In the genomic region with DNA sequence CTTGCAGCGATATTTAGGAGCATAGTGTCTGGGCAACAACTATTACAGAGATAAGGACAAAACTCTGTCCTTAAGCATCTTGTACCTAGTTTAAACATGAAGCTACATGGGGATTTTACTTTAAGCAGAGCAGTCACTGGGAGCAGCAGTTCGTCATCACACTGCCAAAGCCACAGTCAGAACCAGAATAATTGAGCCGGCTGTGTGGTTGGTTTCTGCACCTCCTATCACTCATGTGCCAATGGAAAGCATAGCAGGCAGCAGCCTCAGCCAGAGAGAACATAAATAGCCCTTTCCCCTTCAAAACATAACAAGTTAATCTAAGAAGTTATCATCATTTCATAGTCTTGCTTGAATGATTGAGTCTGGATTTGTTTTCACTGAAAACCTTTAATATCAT, we compare ENCODE assay signal across 30 mouse cellular contexts.
DNase-seq lines count a peak whose midpoint lies in the region; ATAC-seq lines count a peak whose summit lies in the region.
"Had no signal": no experiment of that assay in that cellular context is flagged by ENCODE, and none has a peak within 500 bp of the region (broad histone marks: within the 10 kb centered on the region; RNA-seq: fewer than 3 reads in every experiment).

No protein-coding gene starts in this region.

- no peak for DNase-seq in cerebellum, adult 9-10 months
- DNase-seq in embryonic facial prominence, embryonic 14.5 days (ENCODE audit: low spot score) = peak; percentile 11
- no peak for DNase-seq in embryonic facial prominence, embryonic 10.5 days (ENCODE audit: low spot score)
- DNase-seq in heart, postnatal 10 days = peak; percentile 3 to 4
- no peak for DNase-seq in heart, adult 8-10 months (ENCODE audit: low spot score)
- peak; percentile 34 to 52 for DNase-seq in cerebellum, postnatal 25 days
- DNase-seq in thymus, adult 18-20 months = no peak
- DNase-seq: adrenal gland, postnatal 14 days; gastrocnemius, postnatal 14 days; kidney, adult 8-10 months; kidney, postnatal 10 days; layer of hippocampus, adult 9-11 months; liver, embryonic 13.5 days; lung, adult 18-20 months; lung, postnatal 4 days; right cerebral cortex, adult 18-20 months; spleen, adult 18-20 months; thymus, postnatal 25 days had no signal

- ATAC-seq in cerebellum, adult (ENCODE audit: insufficient number of reproducible peaks, low FRiP score, low TSS enrichment) = 0 out of 2 replicates have a peak, but pooled peaks have one; percentile 58
- no peak for ATAC-seq in embryonic facial prominence, embryonic 14.5 days (ENCODE audit: low read depth)
- ATAC-seq: forebrain, embryonic 15.5 days; intestine, embryonic 16.5 days; lung, postnatal 0 days had no signal

- no peaks in the 10 kb centered on the region for H3K4me1 ChIP-seq in embryonic facial prominence, embryonic 14.5 days (ENCODE audit: control insufficient read depth, insufficient read depth, low read length)
- no peaks in the 10 kb centered on the region; the same call in 1 of the 2 replicates for H3K4me1 ChIP-seq in embryonic facial prominence, embryonic 10.5 days
- H3K4me1 ChIP-seq: forebrain, embryonic 15.5 days; limb, embryonic 10.5 days; limb, embryonic 15.5 days; liver, embryonic 13.5 days; megakaryocyte, embryonic 14.5 days; midbrain, embryonic 12.5 days; neural tube, embryonic 12.5 days had no signal

- no peak overlapping the region for H3K4me3 ChIP-seq in embryonic facial prominence, embryonic 14.5 days (ENCODE audit: low read depth, low read length)
- H3K4me3 ChIP-seq in embryonic facial prominence, embryonic 10.5 days = no peak overlapping the region
- H3K4me3 ChIP-seq: forebrain, embryonic 15.5 days; heart, embryonic 10.5 days; limb, embryonic 10.5 days; limb, embryonic 15.5 days; liver, embryonic 13.5 days; megakaryocyte, embryonic 14.5 days; midbrain, embryonic 12.5 days; myocyte; neural tube, embryonic 12.5 days had no signal

- no peaks in the 10 kb centered on the region for H3K36me3 ChIP-seq in embryonic facial prominence, embryonic 14.5 days (ENCODE audit: control insufficient read depth, insufficient read depth, low read length)
- H3K36me3 ChIP-seq in embryonic facial prominence, embryonic 10.5 days (replicated peaks) = no peaks in the 10 kb centered on the region
- H3K36me3 ChIP-seq: forebrain, embryonic 15.5 days; heart, embryonic 10.5 days; limb, embryonic 10.5 days; limb, embryonic 15.5 days; liver, embryonic 13.5 days; midbrain, embryonic 12.5 days; neural tube, embryonic 12.5 days had no signal

- no peak overlapping the region for H3K9ac ChIP-seq in embryonic facial prominence, embryonic 14.5 days (ENCODE audit: low read depth, low read length)
- H3K9ac ChIP-seq: forebrain, embryonic 15.5 days; limb, embryonic 15.5 days; liver, embryonic 13.5 days; midbrain, embryonic 12.5 days; neural tube, embryonic 12.5 days had no signal

- 61% methylated on average over 3 of the region's 3 CpGs for WGBS in embryonic facial prominence, embryonic 14.5 days
- WGBS in embryonic facial prominence, embryonic 10.5 days = 82% methylated on average over 3 of the region's 3 CpGs

- H3K27ac ChIP-seq in embryonic facial prominence, embryonic 14.5 days (replicated peaks; ENCODE audit: low read depth, low read length) = no peak overlapping the region
- H3K27ac ChIP-seq in embryonic facial prominence, embryonic 10.5 days (replicated peaks) = no peak overlapping the region
- H3K27ac ChIP-seq: forebrain, embryonic 15.5 days; heart, embryonic 10.5 days; limb, embryonic 10.5 days; limb, embryonic 15.5 days; liver, embryonic 13.5 days; midbrain, embryonic 12.5 days; neural tube, embryonic 12.5 days had no signal

- H3K27me3 ChIP-seq in embryonic facial prominence, embryonic 14.5 days (replicated peaks; ENCODE audit: control insufficient read depth, insufficient read depth, low read length) = no peaks in the 10 kb centered on the region
- H3K27me3 ChIP-seq in embryonic facial prominence, embryonic 10.5 days (replicated peaks; ENCODE audit: low read depth, poor library complexity, severe bottlenecking) = no peaks in the 10 kb centered on the region
- H3K27me3 ChIP-seq: CH12.LX; forebrain, embryonic 15.5 days; limb, embryonic 15.5 days; liver, embryonic 13.5 days; megakaryocyte, embryonic 14.5 days; midbrain, embryonic 12.5 days; neural tube, embryonic 12.5 days had no signal

- intact Hi-C loops in heart, postnatal 10 days (cut with DNase I) = no loop called here

- H3K9me3 ChIP-seq in embryonic facial prominence, embryonic 14.5 days (ENCODE audit: control insufficient read depth, low read length) = no peaks in the 10 kb centered on the region
- H3K9me3 ChIP-seq in embryonic facial prominence, embryonic 10.5 days = no peaks in the 10 kb centered on the region
- H3K9me3 ChIP-seq: forebrain, embryonic 15.5 days; heart, embryonic 10.5 days; limb, embryonic 10.5 days; limb, embryonic 15.5 days; liver, embryonic 13.5 days; megakaryocyte, embryonic 14.5 days; midbrain, embryonic 12.5 days; neural tube, embryonic 12.5 days had no signal

- H3K4me2 ChIP-seq in embryonic facial prominence, embryonic 14.5 days (ENCODE audit: low read depth, low read length) = no peak overlapping the region
- H3K4me2 ChIP-seq: forebrain, embryonic 15.5 days; limb, embryonic 15.5 days; liver, embryonic 13.5 days; midbrain, embryonic 12.5 days; neural tube, embryonic 12.5 days had no signal

Comparison
In these comparisons a context has a peak if more than half of its experiments do, and no peak if none do; other contexts are left out.
1. DNase-seq: peak in embryonic facial prominence, embryonic 14.5 days (single experiment), heart, postnatal 10 days (2 of 2) and cerebellum, postnatal 25 days (2 of 2); none in cerebellum, adult 9-10 months (single experiment), embryonic facial prominence, embryonic 10.5 days (single experiment), heart, adult 8-10 months (single experiment) and thymus, adult 18-20 months (0 of 2).